Mouse (Mus musculus): Measurements from ENCODE around the gene Sh2d4b.

The Sh2d4b gene

GRCm38 (mm10) chr14:40902307-40903055 is 9.4 kb upstream of the Sh2d4b start:
- no peak for DNase-seq

GRCm38 (mm10) chr14:40900267-40900666 is 7.2 kb upstream of the Sh2d4b start:
- no peak for DNase-seq

- no peak for DNase-seq
Measured at GRCm38 (mm10) chr14:40897916-40898315, 4.8 kb upstream of the Sh2d4b start.

GRCm38 (mm10) chr14:40895681-40896080 is 2.6 kb upstream of the Sh2d4b start:
- DNase-seq, result no peak

- peak; percentile 53 to 64 for DNase-seq
Measured at GRCm38 (mm10) chr14:40894576-40895247, 1.6 kb upstream of the Sh2d4b start.

- no peak for DNase-seq
Measured at GRCm38 (mm10) chr14:40893884-40894283, 818 bp upstream of the Sh2d4b start.

GRCm38 (mm10) chr14:40892326-40892825 is 690 bp downstream of the Sh2d4b start:
- DNase-seq, result no peak

GRCm38 (mm10) chr14:40891506-40891905 is 1.6 kb downstream of the Sh2d4b start:
- DNase-seq, result no peak

GRCm38 (mm10) chr14:40889704-40890103 is 3.4 kb downstream of the Sh2d4b start:
- no peak for DNase-seq

- no peak for DNase-seq
Measured at GRCm38 (mm10) chr14:40889181-40889580, 3.9 kb downstream of the Sh2d4b start.

- DNase-seq, result peak in 1 of 2 experiments; percentile 10
Measured at GRCm38 (mm10) chr14:40886428-40887202, 6.5 kb downstream of the Sh2d4b start.

- no peak for DNase-seq
Measured at GRCm38 (mm10) chr14:40885752-40886151, 7.3 kb downstream of the Sh2d4b start.

GRCm38 (mm10) chr14:40885225-40885624 is 7.8 kb downstream of the Sh2d4b start:
- no peak for DNase-seq

- DNase-seq, result no peak
Measured at GRCm38 (mm10) chr14:40874565-40874964, 18.5 kb downstream of the Sh2d4b start.

GRCm38 (mm10) chr14:40873961-40874360 is 19.1 kb downstream of the Sh2d4b start:
- DNase-seq, result no peak

GRCm38 (mm10) chr14:40870598-40870997 is 22.5 kb downstream of the Sh2d4b start:
- DNase-seq, result no peak

- no peak for DNase-seq
Measured at GRCm38 (mm10) chr14:40864811-40865514, 28.1 kb downstream of the Sh2d4b start.

GRCm38 (mm10) chr14:40863659-40864058 is 29.4 kb downstream of the Sh2d4b start:
- no peak for DNase-seq

GRCm38 (mm10) chr14:40863022-40863421 is 30.0 kb downstream of the Sh2d4b start:
- no peak for DNase-seq

GRCm38 (mm10) chr14:40852978-40853377 is 40.1 kb downstream of the Sh2d4b start:
- DNase-seq, result no peak

- DNase-seq, result no peak
Measured at GRCm38 (mm10) chr14:40837397-40837796, 55.7 kb downstream of the Sh2d4b start.

GRCm38 (mm10) chr14:40830505-40830904 is 62.6 kb downstream of the Sh2d4b start:
- DNase-seq, result no peak

GRCm38 (mm10) chr14:40830094-40830493 is 63.0 kb downstream of the Sh2d4b start:
- no peak for DNase-seq

Data from cerebellum, adult 18-20 months (tissue).